Mouse (Mus musculus): ENCODE data around the gene Shpk. TPM values are rescaled to one million over a fixed set of nuclear protein-coding genes. Genes with fewer than 3 reads are reported as not detected.

The Shpk gene
- total RNA-seq (2023): 0.75 and 0.76 TPM in 2 replicates

GRCm38 (mm10) chr11:73199230-73199712 lies at the start of gene Shpk:
Shpk (plus strand) TSS chr11:73199460.

GRCm38 (mm10) chr11:73159957-73160810 lies 39.1 kb upstream of the Shpk start, which contains the start of gene P2rx5:
P2rx5 (plus strand) TSS chr11:73160421.

DNA sequence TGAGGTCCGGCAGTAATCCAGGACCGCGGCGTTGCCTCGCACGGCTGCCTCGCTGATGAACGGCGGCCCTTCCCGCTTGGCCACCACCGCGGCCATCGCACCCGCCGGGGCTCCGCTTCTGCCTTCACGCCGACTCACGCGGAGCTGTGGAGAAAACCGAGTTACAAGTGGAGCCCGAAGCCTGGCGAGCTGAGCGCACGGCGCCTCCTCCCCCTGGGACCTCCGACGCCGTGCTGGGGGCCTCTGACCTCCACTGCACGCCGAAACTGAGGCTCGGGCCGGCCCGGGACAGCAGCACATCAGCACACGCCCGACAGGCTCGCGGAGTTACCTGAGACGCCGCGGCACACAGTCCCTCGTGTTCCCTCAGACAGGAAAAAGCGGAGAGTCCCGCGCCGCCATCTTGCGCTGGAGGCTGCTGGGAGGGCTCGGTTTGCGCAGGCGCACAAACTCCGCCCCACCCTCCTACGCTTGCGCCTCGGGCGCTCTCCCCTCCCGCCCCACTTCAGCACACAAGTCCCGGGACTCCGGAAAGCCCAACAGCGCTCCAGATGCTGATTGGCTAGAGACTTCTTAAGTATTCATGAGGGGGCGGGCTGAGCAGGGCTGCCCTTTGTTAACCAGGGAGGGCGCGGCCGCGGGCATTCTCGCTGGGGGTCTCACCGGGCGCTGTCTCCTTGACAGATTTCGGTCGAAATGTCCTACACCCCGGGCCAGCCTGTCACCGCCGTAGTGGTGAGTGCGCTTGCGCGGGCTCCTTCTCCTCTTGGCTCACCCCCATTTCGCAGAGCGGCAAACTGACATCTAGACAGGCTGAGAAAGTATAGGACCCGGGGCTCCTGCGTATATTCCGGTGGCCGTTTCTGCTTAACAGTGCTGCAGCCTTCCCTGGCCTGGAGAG lies 22.4 kb upstream of the Shpk start, which contains the start of the genes Emc6 and Tax1bp3:
Gene Emc6 (minus strand): TSS at position 430 of the 901 bp plus-strand sequence.
Gene Tax1bp3 (plus strand): TSS at position 476 of the 901 bp plus-strand sequence.

DNA sequence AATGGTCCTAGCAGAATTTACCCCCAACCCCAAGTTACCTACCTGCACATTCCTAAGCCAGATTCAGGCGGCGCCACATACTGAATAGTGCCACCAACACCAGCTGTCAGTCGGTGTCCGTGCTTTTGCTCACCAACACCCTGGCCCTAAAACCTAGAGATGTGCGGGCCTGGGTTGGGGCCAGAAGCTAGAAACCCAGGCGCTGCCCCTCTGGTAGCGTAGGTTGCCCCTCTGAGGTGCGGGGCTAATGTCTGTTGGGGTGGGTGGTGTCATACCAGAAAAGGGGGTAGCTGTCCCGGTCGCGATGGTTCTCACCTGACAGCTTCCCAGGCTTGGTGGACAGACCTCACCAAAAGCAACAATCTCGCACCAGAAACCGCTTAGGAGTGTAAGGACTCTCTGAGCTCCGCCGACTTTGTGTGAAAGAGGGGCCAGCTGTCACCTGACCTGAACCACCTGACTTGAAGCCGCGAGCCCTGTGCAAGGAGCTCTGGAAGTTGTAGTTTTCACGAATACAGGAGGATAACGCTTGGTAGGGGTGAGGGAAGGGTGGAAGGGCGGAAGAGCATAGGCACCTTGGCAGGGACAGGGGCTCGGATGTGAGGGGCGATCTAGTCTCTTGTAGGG lies 544 bp upstream of the Shpk start, which contains the start of gene Ctns:
Gene Ctns (minus strand): TSS at position 440 of the 627 bp plus-strand sequence.

DNA sequence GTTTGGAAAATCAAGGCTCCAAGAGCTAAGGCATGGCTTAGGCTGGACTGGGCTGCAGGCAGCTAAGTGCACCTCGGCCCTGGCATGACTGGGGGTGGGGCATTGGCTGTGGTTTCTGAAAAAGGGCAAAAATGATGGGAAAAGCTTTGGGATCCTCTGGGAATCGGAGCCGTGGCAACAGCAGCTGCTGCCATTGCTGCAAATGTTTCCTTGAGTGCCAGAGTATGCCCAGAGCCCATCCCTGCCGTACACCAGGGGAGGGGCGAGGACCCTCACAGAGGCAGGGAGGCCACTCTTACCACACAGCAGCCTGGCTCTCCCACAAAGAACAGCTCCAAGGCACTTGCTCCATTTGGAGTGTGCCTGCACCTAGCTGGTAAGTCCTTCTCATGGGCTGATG lies 34.7 kb downstream of the Shpk start, which contains the start of gene Trpv1:
Gene Trpv1 (plus strand): TSS at position 301 of the 400 bp plus-strand sequence.

GRCm38 (mm10) chr11:73267267-73267666 lies 68.0 kb downstream of the Shpk start, which contains the start of gene Trpv3:
Trpv3 (plus strand) TSS chr11:73267388.

Other genes starting within 250 kb of the Shpk start
- 274 and 342 TPM in 2 replicates for gene Atp2a3, start 238.3 kb upstream of the Shpk start, total RNA-seq (2023)
- 10.6 and 12.3 TPM in 2 replicates for gene P2rx1, start 200.4 kb upstream of the Shpk start, total RNA-seq (2023)
- 13.9 and 22.1 TPM in 2 replicates for gene Camkk1, start 180.5 kb upstream of the Shpk start, total RNA-seq (2023)
- 23.2 and 25.4 TPM in 2 replicates for gene Ncbp3, start 151.7 kb upstream of the Shpk start, total RNA-seq (2023)
- 0.20 TPM in 1 of 2 replicates, not detected in the other for gene Itgae, start 108.9 kb upstream of the Shpk start, total RNA-seq (2023)
- 6.6 and 6.9 TPM in 2 replicates for gene Haspin, start 61.2 kb upstream of the Shpk start, total RNA-seq (2023)
- gene P2rx5, start 39.0 kb upstream of the Shpk start, total RNA-seq (2023): not detected in 2 replicates
- 22.2 and 29.7 TPM in 2 replicates for gene Emc6, start 22.4 kb upstream of the Shpk start, total RNA-seq (2023)
- gene Tax1bp3, start 22.4 kb upstream of the Shpk start, total RNA-seq (2023): 10.4 and 14.8 TPM in 2 replicates
- gene Ctns, start 418 bp upstream of the Shpk start, total RNA-seq (2023): 24.8 and 27.1 TPM in 2 replicates
- not detected in 2 replicates for gene Trpv1, start 34.8 kb downstream of the Shpk start, total RNA-seq (2023)
- not detected in 2 replicates for gene Trpv3, start 67.9 kb downstream of the Shpk start, total RNA-seq (2023)
- gene Aspa, start 130.1 kb downstream of the Shpk start, total RNA-seq (2023): not detected in 2 replicates
- not detected in 2 replicates for gene Gm49340, start 130.3 kb downstream of the Shpk start, total RNA-seq (2023)
- gene Spata22, start 130.3 kb downstream of the Shpk start, total RNA-seq (2023): not detected in 2 replicates
- not detected in 2 replicates for gene Olfr20, start 151.3 kb downstream of the Shpk start, total RNA-seq (2023)
- gene Olfr376, start 171.8 kb downstream of the Shpk start, total RNA-seq (2023): not detected in 2 replicates
- not detected in 2 replicates for gene Olfr1, start 200.2 kb downstream of the Shpk start, total RNA-seq (2023)
- gene Olfr378, start 229.0 kb downstream of the Shpk start, total RNA-seq (2023): not detected in 2 replicates